Mouse (Mus musculus): ENCODE results near the gene Smg6. TPM values are rescaled to one million over a fixed set of nuclear protein-coding genes. Genes with fewer than 3 reads are reported as not detected.

Gene Smg6
- polyA plus RNA-seq, 1 experiment from 2014 or later, result 11.0 TPM

DNA sequence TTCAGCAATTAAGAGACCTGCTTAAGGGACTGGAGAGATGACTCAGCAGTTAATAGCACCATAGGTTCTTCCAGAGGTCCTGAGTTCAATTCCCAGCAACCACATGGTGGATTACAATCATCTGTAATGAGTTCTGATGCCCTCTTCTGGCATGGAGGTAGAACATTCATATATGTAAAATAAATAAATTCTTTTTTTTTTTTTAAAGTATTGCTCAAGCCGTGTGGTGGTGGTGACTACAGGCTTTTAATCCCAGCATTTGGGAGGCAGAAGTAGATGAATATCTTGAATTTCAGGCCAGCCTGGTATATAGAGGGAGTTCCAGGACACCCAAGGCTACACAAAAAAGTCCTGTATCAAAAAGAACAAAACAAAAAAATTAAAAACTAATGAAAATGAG, 224.7 kb downstream of the Smg6 start:
- WGBS, result 85% methylated on average over 1 of the region's 1 CpGs

DNA sequence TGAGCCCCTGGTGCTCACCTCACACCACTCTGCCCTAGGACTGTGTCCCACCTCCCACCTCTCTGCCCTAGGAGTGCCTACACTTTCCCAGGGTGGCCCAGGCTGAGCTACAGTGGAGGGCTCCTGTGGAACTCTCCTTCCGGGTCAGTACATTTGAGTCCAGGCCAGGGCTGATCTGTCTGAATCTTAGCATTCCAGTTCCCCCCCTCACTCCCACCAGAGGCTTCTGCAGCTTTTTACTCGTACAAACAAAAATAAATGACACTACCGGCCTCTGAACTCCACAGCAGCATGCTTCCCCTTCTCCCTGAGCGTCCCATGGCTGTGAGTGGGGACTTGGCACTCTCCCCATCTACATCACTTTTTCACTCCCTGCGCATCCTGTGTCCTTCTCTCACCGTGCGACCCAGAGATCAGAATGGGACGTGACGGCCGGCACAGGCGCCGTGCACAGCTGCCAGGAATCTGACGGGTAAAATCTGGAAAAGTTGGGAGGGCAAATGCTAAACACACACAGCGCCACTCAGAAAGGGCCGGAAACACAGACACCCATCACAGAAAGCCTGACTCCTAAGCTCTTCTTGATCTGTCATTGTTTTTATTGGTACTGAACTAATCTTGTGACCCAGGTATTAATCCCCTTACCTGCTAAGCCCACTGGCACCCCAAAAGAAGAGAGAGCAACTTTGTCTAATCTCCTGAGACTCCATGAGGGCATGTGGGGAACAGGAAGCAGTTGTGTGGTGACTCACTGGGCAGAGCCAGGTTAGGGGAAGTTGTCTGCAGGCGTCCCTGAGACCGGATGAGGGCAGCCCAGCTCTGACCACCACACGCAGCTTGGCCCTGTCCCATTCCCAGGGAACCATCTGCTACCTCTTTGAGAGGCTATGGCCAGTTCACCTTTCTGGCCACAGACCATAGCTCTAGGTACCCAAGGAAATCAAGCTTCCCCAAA, 227.3 kb downstream of the Smg6 start:
- 0 out of 2 replicates have a peak overlapping the region, but pooled peaks have one; percentile 16 for H3K9ac ChIP-seq

More for the DNA sequence above, 224.7 kb downstream of the Smg6 start:
- no peak overlapping the region for H3K9ac ChIP-seq
- H3K27me3 ChIP-seq (replicated peaks), result no peaks in the 10 kb centered on the region
- H3K36me3 ChIP-seq, result peaks cover 31% of the 10 kb centered on the region
- H3K27ac ChIP-seq (replicated peaks), result no peak overlapping the region
- H3K4me3 ChIP-seq, result no peak overlapping the region
- no peak for ATAC-seq (ENCODE audit: extremely low read depth, insufficient number of reproducible peaks, low FRiP score, low TSS enrichment)
- no peak overlapping the region for H3K4me2 ChIP-seq
- no peaks in the 10 kb centered on the region for H3K9me3 ChIP-seq
- peaks cover 44% of the 10 kb centered on the region for H3K4me1 ChIP-seq

DNA sequence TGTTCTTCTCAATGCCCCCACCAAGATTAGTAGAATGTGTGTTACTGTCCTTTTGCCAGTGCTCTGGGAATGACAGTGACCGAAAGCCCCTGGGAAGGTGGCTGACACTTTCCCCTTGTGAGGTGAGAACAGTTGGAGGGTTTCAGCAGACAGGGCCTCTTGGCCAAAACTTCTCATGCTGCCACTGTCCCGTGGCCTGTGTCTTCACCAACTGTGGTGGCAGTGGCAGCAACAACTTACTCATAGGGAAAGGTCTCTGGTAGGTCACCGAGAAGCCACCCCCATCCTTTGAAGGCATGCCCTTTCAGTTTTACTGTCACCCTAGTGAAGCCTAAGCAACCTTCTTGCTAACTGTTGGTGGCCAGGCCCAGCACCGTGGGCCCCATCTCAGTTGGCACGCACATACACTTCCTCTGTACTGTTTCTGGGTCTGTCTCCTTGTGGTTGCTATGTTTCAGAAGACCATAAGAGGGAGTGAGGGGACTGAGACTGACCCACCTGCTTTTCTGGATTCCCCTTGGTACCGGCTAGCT, 228.5 kb downstream of the Smg6 start:
- H3K27me3 ChIP-seq (replicated peaks), result no peaks in the 10 kb centered on the region
- no peak overlapping the region for H3K4me2 ChIP-seq
- H3K9me3 ChIP-seq, result no peaks in the 10 kb centered on the region
- WGBS, result 67% methylated on average over 6 of the region's 6 CpGs
- H3K27ac ChIP-seq (replicated peaks), result no peak overlapping the region
- H3K9ac ChIP-seq, result no peak overlapping the region
- peaks cover 34% of the 10 kb centered on the region for H3K36me3 ChIP-seq
- H3K4me1 ChIP-seq, result peaks cover 35% of the 10 kb centered on the region
- ATAC-seq (ENCODE audit: extremely low read depth, insufficient number of reproducible peaks, low FRiP score, low TSS enrichment), result no peak
- no peak overlapping the region for H3K4me3 ChIP-seq

More for the DNA sequence above, 227.3 kb downstream of the Smg6 start:
- 54% methylated on average over 18 of the region's 18 CpGs for WGBS
- H3K4me3 ChIP-seq, result no peak overlapping the region
- H3K27me3 ChIP-seq (replicated peaks), result no peaks in the 10 kb centered on the region
- no peaks in the 10 kb centered on the region for H3K9me3 ChIP-seq
- H3K36me3 ChIP-seq, result peaks cover 31% of the 10 kb centered on the region
- peaks cover 46% of the 10 kb centered on the region for H3K4me1 ChIP-seq
- no peak; the same call in 1 of the 2 replicates for ATAC-seq (ENCODE audit: extremely low read depth, insufficient number of reproducible peaks, low FRiP score, low TSS enrichment)
- peak overlapping the region; percentile 80 for H3K27ac ChIP-seq (replicated peaks)
- no peak overlapping the region for H3K4me2 ChIP-seq

DNA sequence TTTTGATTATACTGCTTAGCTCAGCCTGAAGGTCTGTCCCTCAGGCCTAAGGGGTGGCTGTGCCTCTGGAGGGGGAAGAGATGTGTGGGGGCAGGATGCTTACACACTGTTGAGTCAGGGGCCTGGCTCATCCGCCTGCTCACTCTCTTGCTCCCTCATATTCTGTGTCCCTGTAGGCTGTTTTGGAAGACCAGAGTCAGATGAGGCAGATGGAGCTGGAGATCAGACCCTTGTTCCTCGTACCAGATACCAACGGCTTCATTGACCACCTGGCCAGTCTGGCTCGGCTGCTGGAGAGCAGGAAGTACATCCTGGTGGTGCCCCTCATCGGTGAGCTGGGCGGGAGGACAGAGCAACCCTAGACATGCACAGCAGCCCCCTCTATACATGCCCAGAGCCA, 230.4 kb downstream of the Smg6 start:
- no peak overlapping the region for H3K9ac ChIP-seq
- H3K4me3 ChIP-seq, result no peak overlapping the region
- H3K4me1 ChIP-seq, result peaks cover 39% of the 10 kb centered on the region
- H3K36me3 ChIP-seq, result peaks cover 33% of the 10 kb centered on the region
- ATAC-seq (ENCODE audit: extremely low read depth, insufficient number of reproducible peaks, low FRiP score, low TSS enrichment), result no peak
- no peaks in the 10 kb centered on the region for H3K9me3 ChIP-seq
- 51% methylated on average over 6 of the region's 6 CpGs for WGBS
- no peaks in the 10 kb centered on the region for H3K27me3 ChIP-seq (replicated peaks)
- peak overlapping the region; percentile 28 for H3K27ac ChIP-seq (replicated peaks)
- no peak overlapping the region for H3K4me2 ChIP-seq

DNA sequence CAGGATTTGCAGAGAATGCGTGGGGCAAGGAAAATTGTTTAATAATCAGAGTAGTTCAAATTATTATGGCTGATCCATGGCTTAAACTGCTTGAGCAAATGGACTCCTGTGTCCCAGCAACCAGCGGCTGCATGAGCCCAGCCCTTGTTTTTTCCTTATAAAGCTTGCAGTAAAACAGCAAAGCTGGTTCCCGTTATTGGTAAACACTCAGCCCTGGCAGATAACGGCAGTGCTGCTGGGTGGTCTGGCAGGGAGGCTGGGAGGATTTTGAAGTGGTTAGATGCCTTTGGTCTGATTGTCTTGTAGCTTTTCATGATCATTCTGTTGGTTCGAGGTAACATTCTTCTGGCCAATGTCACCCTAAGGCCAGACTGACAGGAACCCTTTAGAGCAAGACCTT, 230.8 kb downstream of the Smg6 start:
- H3K36me3 ChIP-seq, result peaks cover 35% of the 10 kb centered on the region
- no peaks in the 10 kb centered on the region for H3K9me3 ChIP-seq
- H3K4me1 ChIP-seq, result peaks cover 44% of the 10 kb centered on the region
- no peaks in the 10 kb centered on the region for H3K27me3 ChIP-seq (replicated peaks)
- H3K27ac ChIP-seq (replicated peaks), result peak overlapping the region; percentile 28
- ATAC-seq (ENCODE audit: extremely low read depth, insufficient number of reproducible peaks, low FRiP score, low TSS enrichment), result no peak
- H3K4me3 ChIP-seq, result no peak overlapping the region
- no peak overlapping the region for H3K4me2 ChIP-seq
- no peak overlapping the region for H3K9ac ChIP-seq
- WGBS, result 41% methylated on average over 5 of the region's 5 CpGs

DNA sequence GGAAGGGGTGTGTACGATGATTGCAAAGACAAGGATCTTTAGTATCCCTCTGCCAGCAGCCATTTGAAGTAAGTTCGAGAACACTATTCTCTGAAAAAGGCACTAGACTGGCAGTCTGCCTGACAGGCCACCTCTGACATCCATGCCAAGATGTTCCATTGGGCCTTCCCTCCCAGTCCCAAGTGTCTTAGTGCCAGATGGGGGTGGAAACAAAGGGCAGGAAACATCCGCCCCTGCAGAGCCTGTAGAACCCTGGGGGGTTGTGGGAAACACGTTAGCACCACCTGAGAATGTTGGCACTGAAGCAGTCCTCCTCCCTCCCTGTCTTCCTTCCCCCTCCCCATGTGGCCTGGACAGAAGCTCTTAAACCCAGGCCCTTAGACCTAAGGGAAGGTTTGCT, 231.4 kb downstream of the Smg6 start:
- Histone ChIP-seq H3K4me1 (peaks cover 50% of the 10 kb centered on the region), H3K9ac (no peak overlapping the region), H3K27ac (replicated peaks) (0 out of 2 replicates have a peak overlapping the region, but pooled peaks have one; percentile 21)

DNA sequence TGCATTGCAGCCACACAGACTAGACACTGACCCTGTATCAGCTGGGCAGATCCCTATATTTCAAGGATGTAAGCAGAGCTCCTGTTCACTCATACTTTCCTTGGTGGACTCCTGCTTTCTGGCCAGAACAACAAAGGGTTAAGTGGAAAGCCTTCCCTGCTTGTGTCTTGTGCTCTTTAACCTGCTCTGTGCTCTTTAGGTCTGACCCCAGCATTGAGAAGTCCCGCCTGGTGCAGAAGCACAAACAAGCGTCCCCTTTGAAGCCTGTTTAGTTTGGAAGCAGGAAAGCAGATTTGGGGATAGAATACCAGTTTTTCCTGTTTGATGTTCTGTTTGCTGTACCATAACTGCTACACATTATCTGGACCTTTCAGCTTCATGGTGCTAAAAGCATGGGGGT, 232.3 kb downstream of the Smg6 start:
- Histone ChIP-seq H3K9ac (no peak overlapping the region), H3K4me1 (peaks cover 53% of the 10 kb centered on the region), H3K4me2 (no peak overlapping the region), H3K36me3 (peaks cover 50% of the 10 kb centered on the region), H3K4me3 (no peak overlapping the region), H3K9me3 (no peaks in the 10 kb centered on the region), H3K27me3 (replicated peaks) (peaks cover under 1% of the 10 kb centered on the region; the same call in 1 of the 2 replicates), H3K27ac (replicated peaks) (no peak overlapping the region)
- no peak for ATAC-seq (ENCODE audit: extremely low read depth, insufficient number of reproducible peaks, low FRiP score, low TSS enrichment)
- WGBS, result 63% methylated on average over 2 of the region's 2 CpGs

More for the DNA sequence above, 231.4 kb downstream of the Smg6 start:
- Histone ChIP-seq H3K4me2 (no peak overlapping the region), H3K4me3 (no peak overlapping the region), H3K27me3 (replicated peaks) (no peaks in the 10 kb centered on the region), H3K36me3 (peaks cover 41% of the 10 kb centered on the region), H3K9me3 (no peaks in the 10 kb centered on the region)
- no peak for ATAC-seq (ENCODE audit: extremely low read depth, insufficient number of reproducible peaks, low FRiP score, low TSS enrichment)
- 45% methylated on average over 4 of the region's 4 CpGs for WGBS

DNA sequence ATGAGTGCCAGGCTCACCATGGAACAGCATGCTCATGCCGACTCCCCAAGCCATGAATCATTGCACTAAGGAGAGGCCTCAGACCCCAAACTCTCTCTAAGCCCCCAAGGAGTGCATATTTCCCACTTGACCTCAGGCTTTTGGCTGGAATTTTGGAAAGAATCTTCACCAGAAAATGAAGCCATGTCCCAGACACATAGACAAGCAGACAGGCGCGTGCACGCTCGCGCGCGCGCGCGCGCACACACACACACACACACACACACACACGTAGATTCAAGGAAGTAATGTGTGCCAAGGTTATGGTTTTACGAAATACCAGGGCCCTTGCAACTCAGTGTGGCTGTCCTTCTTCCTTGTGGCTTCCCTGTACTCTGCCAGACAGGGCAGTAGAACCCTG, 232.8 kb downstream of the Smg6 start:
- Histone ChIP-seq H3K9ac (no peak overlapping the region), H3K4me3 (no peak overlapping the region), H3K4me2 (no peak overlapping the region), H3K36me3 (peaks cover 52% of the 10 kb centered on the region), H3K27ac (replicated peaks) (0 out of 2 replicates have a peak overlapping the region, but pooled peaks have one; percentile 7), H3K4me1 (peaks cover 55% of the 10 kb centered on the region), H3K27me3 (replicated peaks) (peaks cover 6% of the 10 kb centered on the region; the same call in 1 of the 2 replicates), H3K9me3 (no peaks in the 10 kb centered on the region)
- ATAC-seq (ENCODE audit: extremely low read depth, insufficient number of reproducible peaks, low FRiP score, low TSS enrichment), result no peak
- WGBS, result 90% methylated on average over 14 of the region's 14 CpGs

DNA sequence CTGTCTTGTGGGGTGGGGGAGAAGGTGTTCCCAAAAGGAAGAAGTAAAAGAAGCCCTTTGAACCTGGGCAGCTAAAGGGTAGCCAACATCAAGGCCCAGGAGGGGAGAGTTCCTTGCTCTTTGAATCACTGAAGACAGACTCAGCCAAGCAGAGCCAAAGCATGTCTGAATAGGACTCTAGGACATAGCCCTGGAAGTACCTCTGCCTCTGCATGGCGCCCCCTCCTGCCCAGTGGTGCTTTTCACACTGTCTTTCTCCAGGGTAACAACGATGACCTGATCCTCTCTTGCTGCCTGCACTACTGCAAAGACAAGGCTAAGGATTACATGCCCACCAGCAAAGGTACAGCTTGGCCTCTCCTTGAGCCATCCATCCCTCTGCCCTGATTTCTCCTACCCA, 233.9 kb downstream of the Smg6 start:
- no peak for ATAC-seq (ENCODE audit: extremely low read depth, insufficient number of reproducible peaks, low FRiP score, low TSS enrichment)
- Histone ChIP-seq H3K9ac (no peak overlapping the region), H3K4me2 (no peak overlapping the region), H3K9me3 (no peaks in the 10 kb centered on the region), H3K36me3 (peaks cover 63% of the 10 kb centered on the region), H3K27ac (replicated peaks) (no peak overlapping the region), H3K4me3 (no peak overlapping the region), H3K27me3 (replicated peaks) (peaks cover 17% of the 10 kb centered on the region), H3K4me1 (peaks cover 57% of the 10 kb centered on the region)
- WGBS, result 46% methylated on average over 2 of the region's 2 CpGs

DNA sequence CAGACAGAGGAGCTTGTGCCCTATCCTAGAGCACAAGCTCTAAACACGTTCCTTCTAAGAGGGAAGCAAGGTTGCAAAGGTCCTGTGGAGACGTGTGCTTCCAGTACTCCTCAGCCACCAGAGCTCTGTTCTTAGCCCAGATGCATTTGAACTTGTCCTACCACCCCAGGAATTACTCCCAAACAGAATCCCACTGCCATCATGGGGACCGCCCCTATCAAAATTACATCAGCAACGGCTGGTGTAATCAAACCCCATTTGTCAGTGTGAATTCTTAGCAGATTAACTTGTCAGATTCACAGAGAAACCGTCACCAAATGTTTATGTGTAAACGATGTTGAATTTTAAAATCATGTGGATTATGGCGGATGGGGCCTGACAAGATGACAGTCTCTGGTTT, 235.3 kb downstream of the Smg6 start:
- no peaks in the 10 kb centered on the region for H3K9me3 ChIP-seq
- WGBS, result 72% methylated on average over 7 of the region's 7 CpGs
- H3K27ac ChIP-seq (replicated peaks), result peak overlapping the region; percentile 66; the same call in 1 of the 2 replicates
- H3K27me3 ChIP-seq (replicated peaks), result peaks cover 31% of the 10 kb centered on the region
- peaks cover 68% of the 10 kb centered on the region for H3K4me1 ChIP-seq
- no peak overlapping the region for H3K4me2 ChIP-seq
- peaks cover 72% of the 10 kb centered on the region for H3K36me3 ChIP-seq
- no peak overlapping the region for H3K4me3 ChIP-seq
- ATAC-seq (ENCODE audit: extremely low read depth, insufficient number of reproducible peaks, low FRiP score, low TSS enrichment), result no peak
- no peak overlapping the region for H3K9ac ChIP-seq

DNA sequence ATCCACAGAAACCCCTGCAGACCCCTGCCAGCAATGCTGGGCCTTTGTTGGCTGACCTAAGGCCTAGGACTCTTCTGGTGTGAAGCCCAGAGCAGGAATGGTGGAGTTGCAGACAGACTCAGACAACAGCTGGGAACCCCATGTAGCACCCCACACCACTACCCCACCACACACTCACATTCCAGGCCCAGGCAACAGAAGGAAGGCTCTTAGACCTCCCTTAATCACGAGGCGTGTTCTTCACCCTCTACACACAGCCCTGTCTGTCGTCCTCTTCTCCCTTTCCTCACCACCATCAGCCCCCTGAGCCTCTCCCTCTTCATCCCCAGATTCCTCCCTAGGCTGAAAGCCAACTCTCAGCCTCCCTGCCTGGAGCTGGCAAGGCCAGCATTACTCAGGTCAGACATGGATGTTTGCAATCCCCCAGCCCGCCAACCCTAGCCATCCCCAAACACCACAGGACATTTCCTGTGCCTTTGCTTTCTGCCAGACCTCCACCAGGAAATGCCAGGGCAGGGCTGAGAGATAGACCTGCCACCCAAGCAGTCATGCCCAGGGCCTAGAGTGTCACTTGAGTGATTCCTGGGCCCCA, 235.9 kb downstream of the Smg6 start:
- H3K9ac ChIP-seq, result no peak overlapping the region
- no peak for ATAC-seq (ENCODE audit: extremely low read depth, insufficient number of reproducible peaks, low FRiP score, low TSS enrichment)
- H3K27me3 ChIP-seq (replicated peaks), result peaks cover 37% of the 10 kb centered on the region
- no peak overlapping the region for H3K4me2 ChIP-seq
- H3K27ac ChIP-seq (replicated peaks), result peak overlapping the region; percentile 66
- H3K4me1 ChIP-seq, result peaks cover 68% of the 10 kb centered on the region
- WGBS, result 30% methylated on average over 4 of the region's 4 CpGs
- no peak overlapping the region for H3K4me3 ChIP-seq
- H3K9me3 ChIP-seq, result no peaks in the 10 kb centered on the region
- H3K36me3 ChIP-seq, result peaks cover 74% of the 10 kb centered on the region

All from heart, embryonic 13.5 days (tissue).